Mouse (Mus musculus) midbrain, embryonic 11.5 days (tissue): ENCODE data around the gene Ttc21b. TPM values are rescaled to one million over a fixed set of nuclear protein-coding genes. Genes with fewer than 3 reads are reported as not detected.

ENCODE experiments used
- ATAC-seq: fragments of 200-750 bp; cut with Nextera tagmentation; 2 replicates; pipeline ENCODE4 v1.8.0; 2017; ENCODE audit warnings: moderate TSS enrichment, moderate library complexity; ENCODE audit not compliant: low FRiP score
- DNase-seq: peaks from one replicate; pipeline ENCODE4 v3.0.0; 2015; ENCODE audit warnings: low spot score; ENCODE audit errors: missing footprints
- H3K27ac ChIP-seq: fragments of 300-500 bp; sonication (generic); 2 replicates; pipeline ENCODE4 v1.5.1; 2014; ENCODE audit warnings: low read depth, low read length
- H3K27me3 ChIP-seq: fragments of 300-500 bp; sonication (generic); 2 replicates; pipeline ENCODE4 v1.6.1; 2014; ENCODE audit warnings: mild to moderate bottlenecking, low read length, moderate library complexity, mixed read lengths; ENCODE audit not compliant: control insufficient read depth, insufficient read depth
- H3K36me3 ChIP-seq: fragments of 300-500 bp; sonication (generic); 2 replicates; pipeline ENCODE4 v1.6.1; 2014; ENCODE audit warnings: mild to moderate bottlenecking, low read length, moderate library complexity, mixed read lengths; ENCODE audit not compliant: control insufficient read depth, insufficient read depth
- H3K4me1 ChIP-seq: fragments of 300-500 bp; sonication (generic); 2 replicates; pipeline ENCODE4 v1.6.1; 2014; ENCODE audit warnings: low read length; ENCODE audit not compliant: control insufficient read depth, insufficient read depth
- H3K4me2 ChIP-seq: fragments of 300-500 bp; sonication (generic); 2 replicates; pipeline ENCODE4 v1.6.1; 2014; ENCODE audit warnings: mild to moderate bottlenecking, moderate library complexity
- H3K4me3 ChIP-seq: fragments of 300-500 bp; sonication (generic); 2 replicates; pipeline ENCODE4 v1.5.1; 2014; ENCODE audit warnings: low read depth, low read length
- H3K9ac ChIP-seq: fragments of 300-500 bp; sonication (generic); 2 replicates; pipeline ENCODE4 v1.6.1; 2014; ENCODE audit warnings: low read length
- H3K9me3 ChIP-seq: fragments of 300-500 bp; sonication (generic); 2 replicates; pipeline ENCODE4 v1.6.1; 2016; ENCODE audit warnings: low read length; ENCODE audit not compliant: control insufficient read depth
- WGBS: fragments of 180-500 bp; shearing (Covaris S2); extraction: QIAGEN DNeasy Blood & Tissue Kit; methylation state at CpG from one replicate; pipeline ENCODE4 v1.1.7; 2014; 5-methylcytosine and 5-hydroxymethylcytosine counted together
- polyA plus RNA-seq: library from polyadenylated mRNA; unstranded; fragments of >200 nt; fragmentation: Nextera tagmentation; extraction: Ambion mirVana; gene quantifications from 2 replicates; pipeline ENCODE4 v1.2.1, GENCODE M21; 2014

The Ttc21b gene
- polyA plus RNA-seq = 15.1 and 17.4 TPM in 2 replicates

- Histone ChIP-seq H3K27me3 (no peaks in the 10 kb centered on the region), H3K4me3 (peak within 1 kb of the TSS; percentile 65), H3K4me1 (peaks cover 5% of the 10 kb centered on the region), H3K9ac (peak within 1 kb of the TSS; percentile 75), H3K27ac (peak within 1 kb of the TSS; percentile 1; the same call in 1 of the 2 replicates), H3K36me3 (peaks cover under 1% of the 10 kb centered on the region), H3K9me3 (no peaks in the 10 kb centered on the region), H3K4me2 (peak within 1 kb of the TSS; percentile 61)
- ATAC-seq (peak; percentile 99), DNase-seq (peak; percentile 99)
- under 1% methylated on average over 56 of the region's 56 CpGs for WGBS
Measured at GRCm38 (mm10) chr2:66256220-66257131, at the start of gene Ttc21b. Gene Ttc21b (minus strand): TSS chr2:66256617.

GRCm38 (mm10) chr2:66272551-66272950, 16.1 kb upstream of the Ttc21b start:
- DNase-seq (no peak), ATAC-seq (no peak)
- Histone ChIP-seq H3K4me1 (no peaks in the 10 kb centered on the region), H3K4me3 (no peak overlapping the region), H3K9ac (no peak overlapping the region), H3K36me3 (no peaks in the 10 kb centered on the region), H3K9me3 (no peaks in the 10 kb centered on the region), H3K27me3 (no peaks in the 10 kb centered on the region), H3K27ac (no peak overlapping the region), H3K4me2 (no peak overlapping the region)
- WGBS = 88% methylated on average over 3 of the region's 3 CpGs

GRCm38 (mm10) chr2:66244013-66244412, 12.4 kb downstream of the Ttc21b start:
- WGBS = 93% methylated on average over 1 of the region's 1 CpGs
- H3K4me1 ChIP-seq = no peaks in the 10 kb centered on the region
- peaks cover 3% of the 10 kb centered on the region; the same call in 1 of the 2 replicates for H3K36me3 ChIP-seq
- no peak overlapping the region for H3K27ac ChIP-seq
- H3K4me3 ChIP-seq = no peak overlapping the region
- H3K9ac ChIP-seq = no peak overlapping the region
- no peaks in the 10 kb centered on the region for H3K9me3 ChIP-seq
- no peak for ATAC-seq
- H3K27me3 ChIP-seq = no peaks in the 10 kb centered on the region
- peak; percentile 6 for DNase-seq
- H3K4me2 ChIP-seq = no peak overlapping the region

GRCm38 (mm10) chr2:66240334-66240733, 16.1 kb downstream of the Ttc21b start:
- Histone ChIP-seq H3K4me1 (no peaks in the 10 kb centered on the region), H3K27ac (no peak overlapping the region), H3K9me3 (no peaks in the 10 kb centered on the region), H3K4me3 (no peak overlapping the region), H3K4me2 (no peak overlapping the region), H3K36me3 (peaks cover 6% of the 10 kb centered on the region; the same call in 1 of the 2 replicates), H3K9ac (no peak overlapping the region), H3K27me3 (no peaks in the 10 kb centered on the region)
- ATAC-seq (no peak), DNase-seq (no peak)
- 97% methylated on average over 1 of the region's 1 CpGs for WGBS

GRCm38 (mm10) chr2:66238886-66239285, 17.5 kb downstream of the Ttc21b start:
- Histone ChIP-seq H3K4me1 (no peaks in the 10 kb centered on the region), H3K9me3 (no peaks in the 10 kb centered on the region), H3K4me3 (no peak overlapping the region), H3K36me3 (peaks cover 7% of the 10 kb centered on the region; the same call in 1 of the 2 replicates), H3K27me3 (no peaks in the 10 kb centered on the region), H3K27ac (no peak overlapping the region), H3K4me2 (no peak overlapping the region), H3K9ac (no peak overlapping the region)
- DNase-seq (peak; percentile 67), ATAC-seq (no peak)
- 94% methylated on average over 5 of the region's 5 CpGs for WGBS

- H3K4me3 ChIP-seq = no peak overlapping the region
- no peaks in the 10 kb centered on the region for H3K36me3 ChIP-seq
- ATAC-seq (no peak), DNase-seq (no peak)
- no peak overlapping the region for H3K9ac ChIP-seq
- 92% methylated on average over 7 of the region's 7 CpGs for WGBS
- H3K27ac ChIP-seq = no peak overlapping the region
- no peaks in the 10 kb centered on the region for H3K27me3 ChIP-seq
- H3K4me1 ChIP-seq = no peaks in the 10 kb centered on the region
- no peaks in the 10 kb centered on the region for H3K9me3 ChIP-seq
- no peak overlapping the region for H3K4me2 ChIP-seq
Measured at GRCm38 (mm10) chr2:66220954-66221353, 35.5 kb downstream of the Ttc21b start.

GRCm38 (mm10) chr2:66209875-66210274, 46.5 kb downstream of the Ttc21b start:
- DNase-seq = peak; percentile 37
- no peak for ATAC-seq
- H3K27me3 ChIP-seq = no peaks in the 10 kb centered on the region
- H3K27ac ChIP-seq = no peak overlapping the region
- WGBS = 94% methylated on average over 10 of the region's 10 CpGs
- 0 out of 2 replicates have a peak, but pooled peaks cover 2% of the 10 kb centered on the region for H3K36me3 ChIP-seq
- H3K9ac ChIP-seq = no peak overlapping the region
- H3K4me3 ChIP-seq = no peak overlapping the region
- H3K9me3 ChIP-seq = no peaks in the 10 kb centered on the region
- no peaks in the 10 kb centered on the region for H3K4me1 ChIP-seq
- no peak overlapping the region for H3K4me2 ChIP-seq

GRCm38 (mm10) chr2:66209353-66209752, 47.1 kb downstream of the Ttc21b start:
- 0 out of 2 replicates have a peak, but pooled peaks cover 2% of the 10 kb centered on the region for H3K36me3 ChIP-seq
- ATAC-seq = no peak

GRCm38 (mm10) chr2:66206796-66207195, 49.6 kb downstream of the Ttc21b start:
- Histone ChIP-seq H3K36me3 (0 out of 2 replicates have a peak, but pooled peaks cover 2% of the 10 kb centered on the region), H3K9me3 (no peaks in the 10 kb centered on the region), H3K9ac (no peak overlapping the region), H3K4me2 (no peak overlapping the region), H3K27ac (no peak overlapping the region), H3K4me1 (no peaks in the 10 kb centered on the region), H3K4me3 (no peak overlapping the region), H3K27me3 (no peaks in the 10 kb centered on the region)
- no peak for DNase-seq
- ATAC-seq = no peak
- 90% methylated on average over 2 of the region's 2 CpGs for WGBS

More at GRCm38 (mm10) chr2:66209353-66209752, 47.1 kb downstream of the Ttc21b start:
- H3K27me3 ChIP-seq = no peaks in the 10 kb centered on the region
- no peak overlapping the region for H3K9ac ChIP-seq
- H3K27ac ChIP-seq = no peak overlapping the region
- H3K9me3 ChIP-seq = no peaks in the 10 kb centered on the region
- H3K4me2 ChIP-seq = no peak overlapping the region
- H3K4me3 ChIP-seq = no peak overlapping the region
- no peak for DNase-seq
- 95% methylated on average over 13 of the region's 13 CpGs for WGBS
- H3K4me1 ChIP-seq = no peaks in the 10 kb centered on the region
